14 mouse cellular contexts compared by ENCODE assay signal in genomic region chr8:105517346-105517745, GRCm38 (mm10). TPM values are rescaled to one million over a fixed set of nuclear protein-coding genes. Genes with fewer than 3 reads are reported as not detected.
DNase-seq lines count a peak whose midpoint lies in the region; ATAC-seq and TF ChIP-seq lines count a peak whose summit lies in the region.
"Had no signal": no experiment of that assay in that cellular context is flagged by ENCODE, and none has a peak within 500 bp of the region (broad histone marks: within the 10 kb centered on the region; RNA-seq: fewer than 3 reads in every experiment).

No protein-coding gene starts in this region.

- no peak for ATAC-seq in hindbrain, embryonic 14.5 days (ENCODE audit: low FRiP score)
- ATAC-seq in lung, embryonic 14.5 days (ENCODE audit: insufficient read depth), result no peak

- no peak overlapping the region for H3K9ac ChIP-seq in hindbrain, embryonic 14.5 days
- H3K9ac ChIP-seq in lung, embryonic 14.5 days, result no peak overlapping the region
- H3K9ac ChIP-seq: liver, embryonic 15.5 days had no signal

- 42% methylated on average over 8 of the region's 8 CpGs for WGBS in hindbrain, embryonic 10.5 days
- 48% methylated on average over 8 of the region's 8 CpGs for WGBS in hindbrain, embryonic 14.5 days
- WGBS in lung, embryonic 14.5 days, result 19% methylated on average over 8 of the region's 8 CpGs

- peaks cover 49% of the 10 kb centered on the region for H3K27me3 ChIP-seq in hindbrain, embryonic 10.5 days (ENCODE audit: insufficient read depth, poor library complexity, severe bottlenecking)
- no peaks in the 10 kb centered on the region for H3K27me3 ChIP-seq in hindbrain, embryonic 14.5 days (ENCODE audit: control insufficient read depth, insufficient read depth, low read length)
- no peaks in the 10 kb centered on the region; the same call in 1 of the 2 replicates for H3K27me3 ChIP-seq in lung, embryonic 14.5 days (ENCODE audit: insufficient read depth, low read length)

- DNase-seq in embryo, embryonic 10 days (ENCODE audit: low spot score), result peak; percentile 58
- DNase-seq in embryo, embryonic 10.5 days (ENCODE audit: low spot score), result no peak
- DNase-seq in hindbrain, embryonic 10.5 days (ENCODE audit: low spot score), result no peak
- DNase-seq in hindbrain, embryonic 14.5 days (ENCODE audit: low spot score), result no peak
- peak; percentile 60 for DNase-seq in lung, embryonic 14.5 days
- no peak for DNase-seq in lung, postnatal 10 days
- peak; percentile 10 for DNase-seq in retina, postnatal 1 day
- DNase-seq in retina, embryonic 14.5 days (ENCODE audit: low spot score), result no peak
- DNase-seq: gastrocnemius, postnatal 36 days; layer of hippocampus, adult 9-11 months; midbrain, embryonic 14.5 days; right cerebral cortex, adult 18-20 months; thymus, postnatal 36 days had no signal

- peaks cover 5% of the 10 kb centered on the region; the same call in 1 of the 2 replicates for H3K36me3 ChIP-seq in hindbrain, embryonic 10.5 days
- H3K36me3 ChIP-seq in hindbrain, embryonic 14.5 days (replicated peaks; ENCODE audit: control insufficient read depth, insufficient read depth), result peaks cover 7% of the 10 kb centered on the region
- peaks cover 3% of the 10 kb centered on the region; the same call in 1 of the 2 replicates for H3K36me3 ChIP-seq in lung, embryonic 14.5 days (ENCODE audit: insufficient read depth)

- TF ChIP-seq CTCF in lung, embryonic 14.5 days (IDR thresholded peaks at IDR 0.05; ENCODE audit: low read depth), result no peak

- peak overlapping the region; percentile 36 for H3K27ac ChIP-seq in hindbrain, embryonic 10.5 days
- no peak overlapping the region for H3K27ac ChIP-seq in hindbrain, embryonic 14.5 days
- H3K27ac ChIP-seq in lung, embryonic 14.5 days (ENCODE audit: low read depth), result no peak overlapping the region
- H3K27ac ChIP-seq: liver, embryonic 15.5 days had no signal

- H3K9me3 ChIP-seq in hindbrain, embryonic 10.5 days, result no peaks in the 10 kb centered on the region
- no peaks in the 10 kb centered on the region for H3K9me3 ChIP-seq in hindbrain, embryonic 14.5 days (ENCODE audit: control insufficient read depth, low read length)
- no peaks in the 10 kb centered on the region for H3K9me3 ChIP-seq in lung, embryonic 14.5 days (ENCODE audit: low read depth, low read length)
- H3K9me3 ChIP-seq: liver, embryonic 15.5 days had no signal

- H3K4me2 ChIP-seq in hindbrain, embryonic 14.5 days (replicated peaks), result no peak overlapping the region
- peak overlapping the region; percentile 99; the same call in 1 of the 2 replicates for H3K4me2 ChIP-seq in lung, embryonic 14.5 days

- H3K4me1 ChIP-seq in hindbrain, embryonic 10.5 days (replicated peaks), result peaks cover 67% of the 10 kb centered on the region
- peaks cover 34% of the 10 kb centered on the region for H3K4me1 ChIP-seq in hindbrain, embryonic 14.5 days (replicated peaks; ENCODE audit: control insufficient read depth, insufficient read depth, low read length)
- peaks cover 24% of the 10 kb centered on the region for H3K4me1 ChIP-seq in lung, embryonic 14.5 days (ENCODE audit: insufficient read depth)

- peak overlapping the region; percentile 9; the same call in 1 of the 2 replicates for H3K4me3 ChIP-seq in hindbrain, embryonic 10.5 days
- H3K4me3 ChIP-seq in hindbrain, embryonic 14.5 days (replicated peaks; ENCODE audit: low read length), result no peak overlapping the region
- H3K4me3 ChIP-seq in lung, embryonic 14.5 days (ENCODE audit: low read depth, low read length), result no peak overlapping the region

RNA-seq across cellular contexts. Expression of gene Hsd11b2, which starts 1.2 kb away (rescaled TPM):
- 24.1 and 36.7 TPM in 2 replicates for polyA plus RNA-seq in hindbrain, embryonic 10.5 days (2016; fragmentation: Nextera tagmentation; extraction: Ambion mirVana)
- 6.1 and 7.0 TPM in 2 replicates for polyA plus RNA-seq in hindbrain, embryonic 14.5 days (2014; fragmentation: Nextera tagmentation; extraction: Ambion mirVana)
- polyA plus RNA-seq in lung, embryonic 14.5 days (2014; fragmentation: Nextera tagmentation; extraction: Ambion mirVana), result 4.8 and 5.9 TPM in 2 replicates

RNA-seq across cellular contexts. Expression of gene Zdhhc1, which starts 20.6 kb away (rescaled TPM):
- 23.3 and 29.2 TPM in 2 replicates for polyA plus RNA-seq in hindbrain, embryonic 10.5 days (2016; fragmentation: Nextera tagmentation; extraction: Ambion mirVana)
- polyA plus RNA-seq in hindbrain, embryonic 14.5 days (2014; fragmentation: Nextera tagmentation; extraction: Ambion mirVana), result 32.7 and 33.1 TPM in 2 replicates
- polyA plus RNA-seq in lung, embryonic 14.5 days (2014; fragmentation: Nextera tagmentation; extraction: Ambion mirVana), result 40.0 and 41.9 TPM in 2 replicates

RNA-seq across cellular contexts. Expression of gene Tppp3, which starts 46.0 kb away (rescaled TPM):
- polyA plus RNA-seq in hindbrain, embryonic 10.5 days (2016; fragmentation: Nextera tagmentation; extraction: Ambion mirVana), result 131 and 243 TPM in 2 replicates
- polyA plus RNA-seq in hindbrain, embryonic 14.5 days (2014; fragmentation: Nextera tagmentation; extraction: Ambion mirVana), result 204 and 207 TPM in 2 replicates
- polyA plus RNA-seq in lung, embryonic 14.5 days (2014; fragmentation: Nextera tagmentation; extraction: Ambion mirVana), result 41.1 and 42.3 TPM in 2 replicates

RNA-seq across cellular contexts. Expression of gene Atp6v0d1, which starts 48.5 kb away (rescaled TPM):
- polyA plus RNA-seq in hindbrain, embryonic 10.5 days (2016; fragmentation: Nextera tagmentation; extraction: Ambion mirVana), result 90.8 and 119 TPM in 2 replicates
- polyA plus RNA-seq in hindbrain, embryonic 14.5 days (2014; fragmentation: Nextera tagmentation; extraction: Ambion mirVana), result 231 and 245 TPM in 2 replicates
- 74.6 and 81.0 TPM in 2 replicates for polyA plus RNA-seq in lung, embryonic 14.5 days (2014; fragmentation: Nextera tagmentation; extraction: Ambion mirVana)

Comparison
In these comparisons a context has a peak if more than half of its experiments do, and no peak if none do; other contexts are left out.
1. DNase-seq: peak in embryo, embryonic 10 days (single experiment), lung, embryonic 14.5 days (single experiment) and retina, postnatal 1 day (single experiment); none in embryo, embryonic 10.5 days (single experiment), hindbrain, embryonic 10.5 days (single experiment), hindbrain, embryonic 14.5 days (single experiment), lung, postnatal 10 days (single experiment) and retina, embryonic 14.5 days (single experiment).